Mouse (Mus musculus): ENCODE measurements around the gene Gm10260. TPM values are rescaled to one million over a fixed set of nuclear protein-coding genes. Genes with fewer than 3 reads are reported as not detected.

Gene Gm10260
- total and polyA plus RNA-seq, 3 experiments = 409 to 4,123 (median 3,111) TPM

DNA sequence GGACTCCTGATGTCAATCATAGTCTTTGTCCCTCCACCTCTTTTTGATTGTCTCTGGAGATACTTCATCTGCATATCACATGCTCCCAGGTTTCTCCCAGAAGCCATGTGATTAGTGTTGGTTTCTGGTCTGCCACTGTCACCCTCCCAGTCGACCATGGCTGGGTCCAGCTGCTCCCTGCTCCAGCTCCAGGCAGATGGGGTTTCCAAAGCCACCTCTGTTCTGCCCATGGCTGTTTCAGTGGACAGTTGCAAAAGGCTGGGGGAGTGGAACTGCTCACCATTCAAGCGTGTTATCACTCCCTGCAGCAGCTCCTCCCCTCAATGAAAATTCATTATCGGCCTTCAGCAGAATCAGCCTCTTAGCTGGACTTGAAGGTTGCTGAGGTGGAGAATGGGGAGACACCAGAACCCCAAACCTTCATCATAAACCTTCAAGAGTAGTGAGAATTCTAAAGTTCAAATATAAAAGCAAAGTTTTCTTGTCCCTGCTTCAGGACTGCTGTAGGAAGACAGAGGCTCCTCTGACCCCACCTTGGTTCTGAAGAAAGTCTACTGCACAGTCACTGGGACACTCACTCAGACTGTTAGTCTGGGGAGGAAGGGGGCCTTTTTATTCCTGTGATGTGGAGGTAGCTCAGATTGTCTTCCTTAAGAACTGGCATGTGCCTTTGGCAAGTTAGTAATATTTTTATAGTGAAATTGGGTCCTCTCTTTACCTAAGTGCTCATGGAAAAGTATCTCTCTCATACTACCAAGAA, 17.0 kb downstream of the Gm10260 start:
- Histone ChIP-seq H3K36me3 (ENCODE audit: control insufficient read depth in 1 of 2, insufficient read depth in 2 of 2, low read length in 2 of 2) (peaks cover 0 to 14% of the 10 kb centered on the region in 2 experiments; a peak in 2 of 4 replicates), H3K9ac (ENCODE audit: control insufficient read depth, low read depth, low read length, poor library complexity, severe bottlenecking) (0 out of 2 replicates have a peak overlapping the region, but pooled peaks have one; percentile 27), H3K9me3 (replicated peaks; ENCODE audit: insufficient read depth, low read length) (no peaks in the 10 kb centered on the region), H3K4me1 (ENCODE audit: control insufficient read depth in 1 of 2, insufficient read depth in 2 of 2, low read length in 2 of 2) (peaks cover 13 to 18% of the 10 kb centered on the region in 2 experiments), H3K27me3 (ENCODE audit: control insufficient read depth in 1 of 2, insufficient read depth in 2 of 2, low read length in 2 of 2) (no peaks in the 10 kb centered on the region), H3K27ac (ENCODE audit: control insufficient read depth, low read depth, low read length) (peak overlapping the region; percentile 56; the same call in 1 of the 2 replicates), H3K4me3 (ENCODE audit: control insufficient read depth in 1 of 2, insufficient read depth in 1 of 2, low read depth in 2 of 2, low read length in 2 of 2) (0 out of 4 replicates have a peak overlapping the region, but pooled peaks of 1 of the 2 experiments have one; percentile 11), H3K79me2 (ENCODE audit: control insufficient read depth, insufficient read depth, low read length, poor library complexity) (no peaks in the 10 kb centered on the region)
- DNase-seq (ENCODE audit: low read depth, low spot score) = peak; percentile 76
- TF ChIP-seq CHD1 (IDR thresholded peaks at IDR 0.05; ENCODE audit: low read depth, low read length) (no peak), NELFE (IDR thresholded peaks at IDR 0.05; ENCODE audit: low read depth, low read length) (0 out of 2 replicates have a peak, but pooled peaks have one; percentile 15), EP300 (IDR thresholded peaks at IDR 0.05; ENCODE audit: low read depth in 1 of 2, low read length in 2 of 2) (peak; percentile 94), MAX (IDR thresholded peaks at IDR 0.05; ENCODE audit: low read length) (peak; percentile 19; the same call in 1 of the 2 replicates), RCOR1 (IDR thresholded peaks at IDR 0.05; ENCODE audit: low read depth, low read length) (peak; percentile 57), MAZ (IDR thresholded peaks at IDR 0.05; ENCODE audit: low read depth, low read length) (peak; percentile 76; the same call in 1 of the 2 replicates), MAFK (IDR thresholded peaks at IDR 0.05; ENCODE audit: borderline replicate concordance, low read depth, low read length) (peak; percentile 17; the same call in 1 of the 2 replicates), POLR2AphosphoS2 (IDR thresholded peaks at IDR 0.05; ENCODE audit: low read length) (no peak), BHLHE40 (IDR thresholded peaks at IDR 0.05; ENCODE audit: borderline replicate concordance, low read depth, low read length) (peak; percentile 14; the same call in 1 of the 2 replicates), HCFC1 (IDR thresholded peaks at IDR 0.05; ENCODE audit: low read depth, low read length) (no peak), GATA1 (IDR thresholded peaks at IDR 0.05; ENCODE audit: low read depth, low read length) (peak; percentile 92), POLR2AphosphoS5 (IDR thresholded peaks at IDR 0.05; ENCODE audit: borderline replicate concordance, low read depth, low read length) (no peak), ELF1 (IDR thresholded peaks at IDR 0.05; ENCODE audit: low read depth, low read length) (0 out of 2 replicates have a peak, but pooled peaks have one; percentile 10), ZMIZ1 (IDR thresholded peaks at IDR 0.05; ENCODE audit: low read depth, low read length) (0 out of 2 replicates have a peak, but pooled peaks have one; percentile 20), ZKSCAN1 (IDR thresholded peaks at IDR 0.05; ENCODE audit: low read depth, low read length) (no peak), MYC (IDR thresholded peaks at IDR 0.05; ENCODE audit: low read depth, low read length) (no peak), TBP (IDR thresholded peaks at IDR 0.05; ENCODE audit: low read depth, low read length) (no peak), USF1 (IDR thresholded peaks at IDR 0.05; ENCODE audit: low read depth, low read length) (peak; percentile 53; the same call in 1 of the 2 replicates), NRF1 (IDR thresholded peaks at IDR 0.05; ENCODE audit: insufficient read depth, low read depth, low read length, poor library complexity, severe bottlenecking) (0 out of 2 replicates have a peak, but pooled peaks have one; percentile 9), MYB (IDR thresholded peaks at IDR 0.05; ENCODE audit: low read depth, low read length) (peak; percentile 72), CTCF (IDR thresholded peaks at IDR 0.05 in 2 of 3, conservative IDR thresholded peaks at IDR 0.05 in 1 of 3; ENCODE audit: control insufficient read depth in 1 of 3, insufficient read depth in 1 of 3, low read depth in 2 of 3, low read length in 3 of 3, poor library complexity in 1 of 3, severe bottlenecking in 1 of 3) (no peak), TCF12 (IDR thresholded peaks at IDR 0.05; ENCODE audit: low read depth, low read length) (peak; percentile 95), UBTF (IDR thresholded peaks at IDR 0.05; ENCODE audit: borderline replicate concordance, insufficient read depth, low read depth, low read length) (no peak), TAL1 (IDR thresholded peaks at IDR 0.05; ENCODE audit: low read length) (peak; percentile 72), ETS1 (IDR thresholded peaks at IDR 0.05; ENCODE audit: low read depth, low read length) (peak; percentile 47; the same call in 1 of the 2 replicates), MXI1 (IDR thresholded peaks at IDR 0.05; ENCODE audit: low read depth, low read length) (peak; percentile 58; the same call in 1 of the 2 replicates), SIN3A (IDR thresholded peaks at IDR 0.05; ENCODE audit: low read length) (peak; percentile 57), USF2 (IDR thresholded peaks at IDR 0.05; ENCODE audit: borderline replicate concordance in 1 of 2, insufficient read depth in 1 of 2, low read depth in 1 of 2, low read length in 2 of 2) (no peak), GABPA (IDR thresholded peaks at IDR 0.05; ENCODE audit: low read depth, low read length) (no peak), RAD21 (IDR thresholded peaks at IDR 0.05; ENCODE audit: low read depth, low read length) (no peak; the same call in 1 of the 2 replicates)
